Mouse (Mus musculus) stomach, embryonic 14.5 days (tissue): ENCODE measurements around the gene Cwc27. TPM values are rescaled to one million over a fixed set of nuclear protein-coding genes. Genes with fewer than 3 reads are reported as not detected.
A peak's percentile ranks its signal among the peaks of the same experiment; 100 is the strongest.

Experiments
- ATAC-seq: fragments of 200-750 bp; cut with Nextera tagmentation; 2 replicates; pipeline ENCODE4 v1.8.0; 2017; ENCODE audit warnings: low read depth, moderate TSS enrichment; ENCODE audit not compliant: insufficient number of reproducible peaks, insufficient read depth, low FRiP score
- H3K27ac ChIP-seq: fragments of 300-500 bp; sonication (generic); 2 replicates; pipeline ENCODE4 v1.5.1; 2014; ENCODE audit warnings: mild to moderate bottlenecking, low read length, moderate library complexity, mixed read lengths
- H3K27me3 ChIP-seq: fragments of 300-500 bp; sonication (generic); 2 replicates; pipeline ENCODE4 v1.6.1; 2014; ENCODE audit warnings: low read length, control low read depth, mixed read lengths; ENCODE audit not compliant: control insufficient read depth, insufficient read depth
- H3K36me3 ChIP-seq: fragments of 300-500 bp; sonication (generic); 2 replicates; pipeline ENCODE4 v1.6.1; 2014; ENCODE audit warnings: mild to moderate bottlenecking, control low read depth, low read length, moderate library complexity, mixed read lengths; ENCODE audit not compliant: control insufficient read depth, insufficient read depth
- H3K4me1 ChIP-seq: fragments of 300-500 bp; sonication (generic); 2 replicates; pipeline ENCODE4 v1.6.1; 2014; ENCODE audit warnings: low read length, control low read depth, mixed read lengths; ENCODE audit not compliant: control insufficient read depth, insufficient read depth
- H3K4me2 ChIP-seq: fragments of 300-500 bp; sonication (generic); replicated peaks from 2 replicates; pipeline ENCODE4 v1.6.1; 2014; ENCODE audit warnings: low read depth, low read length, control low read depth
- H3K4me3 ChIP-seq: fragments of 300-500 bp; sonication (generic); 2 replicates; pipeline ENCODE4 v1.5.1; 2014; ENCODE audit warnings: low read depth, low read length, control low read depth
- H3K9ac ChIP-seq: fragments of 300-500 bp; sonication (generic); replicated peaks from 2 replicates; pipeline ENCODE4 v1.6.1; 2014; ENCODE audit warnings: low read depth, mild to moderate bottlenecking, control low read depth, low read length, moderate library complexity, mixed read lengths
- H3K9me3 ChIP-seq: fragments of 300-500 bp; sonication (generic); 2 replicates; pipeline ENCODE4 v1.6.1; 2016; ENCODE audit warnings: low read depth, low read length, control low read depth; ENCODE audit not compliant: control insufficient read depth
- WGBS: fragments of 180-500 bp; shearing (Covaris S2); extraction: QIAGEN DNeasy Blood & Tissue Kit; methylation state at CpG from one replicate; pipeline ENCODE4 v1.1.7; 2014; 5-methylcytosine and 5-hydroxymethylcytosine counted together
- polyA plus RNA-seq: library from polyadenylated mRNA; unstranded; fragments of >200 nt; fragmentation: Nextera tagmentation; extraction: Ambion mirVana; gene quantifications from 2 replicates; pipeline ENCODE4 v1.2.1, GENCODE M21; 2014

Gene Cwc27
- 36.0 and 36.4 TPM in 2 replicates for polyA plus RNA-seq

- Histone ChIP-seq H3K4me3 (peak within 1 kb of the TSS; percentile 79), H3K4me2 (peak within 1 kb of the TSS; percentile 67), H3K4me1 (0 out of 2 replicates have a peak, but pooled peaks cover 3% of the 10 kb centered on the region), H3K27me3 (no peaks in the 10 kb centered on the region), H3K27ac (peak within 1 kb of the TSS; percentile 80), H3K36me3 (no peaks in the 10 kb centered on the region), H3K9ac (peak within 1 kb of the TSS; percentile 70), H3K9me3 (no peaks in the 10 kb centered on the region)
- peak; percentile 93 for ATAC-seq
- under 1% methylated on average over 50 of the region's 50 CpGs for WGBS
Measured at GRCm38 (mm10) chr13:104816635-104817571, at the start of gene Cwc27. Cwc27 (minus strand) TSS chr13:104817142.

DNA sequence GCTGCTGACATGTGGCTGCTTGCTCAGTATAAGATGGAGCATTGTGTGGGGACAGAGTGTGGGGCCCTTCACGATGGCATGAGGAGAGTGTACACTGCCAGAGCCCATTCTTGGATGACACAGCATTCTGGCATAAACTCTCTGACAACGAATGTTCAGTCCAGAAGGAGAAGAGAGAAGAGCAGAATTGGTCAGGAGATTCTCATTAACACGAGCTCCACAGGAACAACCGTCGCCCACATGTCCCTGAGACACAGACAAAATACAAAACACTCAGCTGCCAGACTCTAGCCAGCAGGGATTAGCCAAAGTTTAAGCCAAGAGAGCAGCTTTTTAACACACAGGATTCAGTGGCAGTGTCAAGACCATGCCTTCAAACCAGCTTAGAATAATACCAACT is 49.8 kb upstream of the Cwc27 start:
- no peaks in the 10 kb centered on the region for H3K9me3 ChIP-seq
- no peaks in the 10 kb centered on the region for H3K4me1 ChIP-seq
- ATAC-seq: no peak
- WGBS: 77% methylated on average over 5 of the region's 5 CpGs
- no peak overlapping the region for H3K4me2 ChIP-seq
- H3K27ac ChIP-seq: no peak overlapping the region
- H3K27me3 ChIP-seq: no peaks in the 10 kb centered on the region
- H3K36me3 ChIP-seq: no peaks in the 10 kb centered on the region
- H3K9ac ChIP-seq: no peak overlapping the region
- H3K4me3 ChIP-seq: no peak overlapping the region

DNA sequence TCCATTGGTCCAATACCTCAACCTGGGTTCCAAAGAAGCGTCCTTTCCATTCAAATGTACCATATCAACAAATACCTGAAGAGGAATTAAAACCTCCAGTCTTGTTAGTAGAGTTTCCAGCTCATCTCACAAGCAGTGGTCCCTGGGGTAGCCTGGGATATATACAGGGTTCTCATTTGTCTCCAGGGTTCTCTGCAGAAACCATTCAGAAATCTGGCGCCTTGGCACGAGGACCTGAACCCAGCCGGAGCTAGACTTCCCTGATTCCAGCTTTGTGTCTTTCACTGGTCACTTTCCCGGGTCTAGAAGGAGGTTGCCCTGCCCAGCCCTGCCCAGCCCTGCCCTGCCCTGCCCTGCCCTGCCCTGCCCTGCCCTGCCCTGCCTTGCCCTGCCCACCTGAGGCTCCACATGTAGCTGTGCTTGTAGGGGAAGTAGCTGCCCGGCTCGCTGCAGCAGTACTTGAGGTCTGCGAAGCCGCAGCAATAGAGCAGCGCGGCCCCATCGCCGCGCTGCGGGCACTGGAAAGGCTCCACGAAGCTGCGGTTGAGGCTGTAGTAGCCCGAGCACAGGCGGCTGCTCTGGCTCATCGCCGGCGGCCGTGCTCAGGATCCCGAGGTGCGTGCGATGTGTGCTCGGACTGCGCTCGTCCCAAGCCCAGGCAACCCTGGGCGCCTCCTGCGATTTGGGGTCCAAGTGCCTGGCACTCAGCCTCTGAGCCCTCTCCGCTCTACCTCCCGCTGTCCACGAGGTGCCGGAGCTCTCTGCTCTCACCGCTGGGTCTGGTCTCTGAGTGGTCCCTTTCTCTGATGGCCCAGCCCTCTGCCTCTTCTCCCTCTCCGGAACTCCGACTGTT is 46.4 kb upstream of the Cwc27 start, which contains the start of gene Shisal2b:
Shisal2b (minus strand) TSS at position 767 of the 853 bp plus-strand sequence.
- Histone ChIP-seq H3K27me3 (no peaks in the 10 kb centered on the region), H3K4me3 (peak within 1 kb of the TSS; percentile 39), H3K4me1 (no peaks in the 10 kb centered on the region), H3K4me2 (peak within 1 kb of the TSS; percentile 89), H3K27ac (no peak within 1 kb of the TSS), H3K9me3 (no peaks in the 10 kb centered on the region; the same call in 1 of the 2 replicates), H3K36me3 (no peaks in the 10 kb centered on the region), H3K9ac (no peak within 1 kb of the TSS)
- WGBS: 3% methylated on average over 38 of the region's 38 CpGs
- ATAC-seq: peak; percentile 79

DNA sequence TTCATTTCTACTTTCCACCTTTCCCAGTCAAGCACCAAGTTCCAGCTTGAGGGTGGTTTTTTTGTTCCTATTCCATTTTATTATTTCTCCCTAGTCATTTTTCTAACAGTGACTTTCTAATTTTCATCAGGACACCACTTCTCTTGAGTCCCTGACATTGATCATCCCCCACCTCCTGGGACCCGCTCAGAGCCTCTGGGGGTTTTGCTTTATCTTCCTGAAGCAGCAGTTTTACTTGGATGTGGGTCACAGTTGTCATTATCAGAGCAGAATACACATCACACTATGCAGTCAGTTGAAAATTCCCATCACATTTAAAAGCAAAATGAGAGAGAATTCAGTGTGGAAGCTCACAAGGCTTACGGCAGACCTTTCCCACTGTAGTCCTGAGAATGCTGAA is 36.7 kb upstream of the Cwc27 start:
- ATAC-seq: no peak
- no peak overlapping the region for H3K9ac ChIP-seq

DNA sequence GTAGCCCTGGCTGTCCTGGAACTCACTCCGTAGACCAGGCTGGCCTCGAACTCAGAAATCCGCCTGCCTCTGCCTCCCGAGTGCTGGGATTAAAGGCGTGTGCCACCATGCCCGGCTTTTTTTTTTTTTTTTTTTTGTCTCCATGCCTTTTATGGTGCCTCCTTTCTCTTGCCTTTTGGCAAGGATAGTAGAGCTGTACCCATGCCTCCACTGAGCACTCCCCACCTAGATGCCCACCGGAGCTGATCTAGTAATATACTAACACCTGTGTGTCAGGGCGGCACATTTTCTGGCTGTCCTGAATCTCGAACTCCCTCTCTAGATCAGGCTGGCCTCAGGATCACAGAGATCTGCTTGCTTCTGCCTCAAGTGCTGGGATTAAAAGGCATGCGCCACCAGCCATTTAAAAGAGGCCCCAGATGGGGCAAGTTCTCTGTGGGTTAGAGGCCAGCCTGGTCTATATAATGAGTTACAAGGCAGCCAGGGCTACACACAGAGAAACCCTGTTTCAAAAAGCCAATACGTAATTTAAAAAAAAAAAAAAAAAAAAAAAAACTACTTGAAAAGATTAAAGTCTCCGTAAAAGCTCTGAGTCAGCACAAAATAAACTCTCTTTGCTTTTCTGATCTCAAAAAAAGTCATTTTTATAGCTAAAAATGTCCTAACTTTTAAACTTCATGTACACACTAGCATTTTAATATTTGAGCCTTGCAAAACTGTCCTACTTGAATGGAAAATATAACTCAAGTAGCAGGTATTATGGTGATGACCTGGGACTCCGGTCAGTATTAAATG is 26.6 kb upstream of the Cwc27 start:
- no peaks in the 10 kb centered on the region for H3K27me3 ChIP-seq
- no peak overlapping the region for H3K27ac ChIP-seq
- H3K4me1 ChIP-seq: no peaks in the 10 kb centered on the region
- no peak overlapping the region for H3K4me3 ChIP-seq
- no peaks in the 10 kb centered on the region for H3K9me3 ChIP-seq
- ATAC-seq: no peak
- H3K4me2 ChIP-seq: no peak overlapping the region
- peaks cover 4% of the 10 kb centered on the region; the same call in 1 of the 2 replicates for H3K36me3 ChIP-seq
- WGBS: 90% methylated on average over 9 of the region's 13 CpGs
- no peak overlapping the region for H3K9ac ChIP-seq

More for the DNA sequence above, 36.7 kb upstream of the Cwc27 start:
- H3K9me3 ChIP-seq: no peaks in the 10 kb centered on the region
- H3K4me3 ChIP-seq: no peak overlapping the region
- H3K27ac ChIP-seq: no peak overlapping the region
- H3K4me1 ChIP-seq: no peaks in the 10 kb centered on the region
- no peaks in the 10 kb centered on the region for H3K27me3 ChIP-seq
- no peak overlapping the region for H3K4me2 ChIP-seq
- H3K36me3 ChIP-seq: no peaks in the 10 kb centered on the region
- WGBS: 77% methylated on average over 2 of the region's 2 CpGs

GRCm38 (mm10) chr13:104841937-104842336 is 25.0 kb upstream of the Cwc27 start:
- peaks cover 12% of the 10 kb centered on the region; the same call in 1 of the 2 replicates for H3K36me3 ChIP-seq
- no peak overlapping the region for H3K27ac ChIP-seq
- H3K4me1 ChIP-seq: no peaks in the 10 kb centered on the region
- no peak overlapping the region for H3K4me3 ChIP-seq
- H3K9me3 ChIP-seq: no peaks in the 10 kb centered on the region
- H3K4me2 ChIP-seq: no peak overlapping the region
- no peaks in the 10 kb centered on the region for H3K27me3 ChIP-seq
- no peak overlapping the region for H3K9ac ChIP-seq
- 55% methylated on average over 4 of the region's 4 CpGs for WGBS
- ATAC-seq: no peak

GRCm38 (mm10) chr13:104837628-104838027 is 20.7 kb upstream of the Cwc27 start:
- Histone ChIP-seq H3K4me2 (no peak overlapping the region), H3K9ac (no peak overlapping the region), H3K36me3 (peaks cover 37% of the 10 kb centered on the region), H3K27me3 (no peaks in the 10 kb centered on the region), H3K27ac (no peak overlapping the region), H3K4me3 (no peak overlapping the region), H3K4me1 (no peaks in the 10 kb centered on the region), H3K9me3 (no peaks in the 10 kb centered on the region)
- ATAC-seq: no peak
- 78% methylated on average over 7 of the region's 7 CpGs for WGBS
